37 mouse cellular contexts compared by ENCODE assay signal in the genomic region with DNA sequence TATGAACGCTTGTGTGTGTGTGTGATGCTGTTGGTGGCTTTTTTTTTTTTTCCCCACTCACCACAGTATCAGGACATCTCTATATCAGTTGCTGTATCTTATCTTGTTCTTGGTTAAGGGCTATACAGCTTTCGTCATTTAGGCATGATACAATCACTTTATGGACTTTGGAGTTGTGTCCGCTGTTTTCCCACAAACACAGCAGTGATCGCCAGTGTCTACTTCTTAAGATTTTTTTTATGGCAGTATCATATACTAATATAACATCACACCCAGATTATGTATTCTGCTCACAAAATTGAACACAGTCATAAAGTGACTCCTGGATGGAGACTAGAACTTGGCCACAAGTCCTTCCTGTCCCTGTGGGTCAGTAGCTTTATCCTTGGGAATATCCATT. TPM values are rescaled to one million over a fixed set of nuclear protein-coding genes. Genes with fewer than 3 reads are reported as not detected.
"Had no signal": no experiment of that assay in that cellular context is flagged by ENCODE, and none has a peak within 500 bp of the region (broad histone marks: within the 10 kb centered on the region; RNA-seq: fewer than 3 reads in every experiment).

No protein-coding gene starts in this region.

- H3K4me2 ChIP-seq: heart, embryonic 12.5 days; hindbrain, embryonic 12.5 days; hindbrain, embryonic 14.5 days; kidney, embryonic 15.5 days; limb, embryonic 12.5 days; liver, embryonic 12.5 days had no signal

- DNase-seq: forebrain, postnatal 0 days; gastrocnemius, postnatal 14 days; heart, adult 18-20 months; heart, postnatal 10 days; heart, postnatal 4 days; kidney, adult 11 months; kidney, adult 2 months; kidney, adult 9 months; kidney, postnatal 14 days; kidney, postnatal 36 days; liver had no signal

- H3K9ac ChIP-seq: forebrain, postnatal 0 days; heart, embryonic 12.5 days; hindbrain, embryonic 12.5 days; hindbrain, embryonic 14.5 days; kidney, embryonic 15.5 days; limb, embryonic 12.5 days; liver, embryonic 12.5 days had no signal

- H3K9me3 ChIP-seq: heart, embryonic 10.5 days; heart, embryonic 12.5 days; hindbrain, embryonic 10.5 days; hindbrain, embryonic 12.5 days; kidney, embryonic 15.5 days; limb, embryonic 10.5 days; limb, embryonic 12.5 days; liver, embryonic 12.5 days had no signal

- H3K4me1 ChIP-seq: heart, embryonic 10.5 days; hindbrain, embryonic 10.5 days; hindbrain, embryonic 12.5 days; kidney, embryonic 15.5 days; liver, embryonic 12.5 days had no signal

- H3K27ac ChIP-seq: heart, embryonic 10.5 days; hindbrain, embryonic 10.5 days; hindbrain, embryonic 12.5 days; hindbrain, embryonic 14.5 days; kidney, embryonic 15.5 days; kidney, postnatal 0 days; layer of hippocampus, adult 2 months; left cerebral cortex, adult 2 months; limb, embryonic 10.5 days; limb, embryonic 12.5 days; liver, embryonic 12.5 days had no signal

- ATAC-seq: forebrain, postnatal 0 days; hindbrain, embryonic 16.5 days; inflammation-experienced regulatory T-cells, adult 6 months; liver, embryonic 12.5 days had no signal

- H3K36me3 ChIP-seq: heart, embryonic 10.5 days; heart, embryonic 12.5 days; hindbrain, embryonic 10.5 days; hindbrain, embryonic 12.5 days; kidney, embryonic 15.5 days; limb, embryonic 10.5 days; limb, embryonic 12.5 days; liver, embryonic 12.5 days had no signal

- H3K4me3 ChIP-seq: heart, embryonic 10.5 days; heart, embryonic 12.5 days; hindbrain, embryonic 10.5 days; hindbrain, embryonic 12.5 days; kidney, embryonic 15.5 days; layer of hippocampus, adult 2 months; left cerebral cortex, adult 2 months; limb, embryonic 10.5 days; limb, embryonic 12.5 days; liver, embryonic 12.5 days had no signal

- H3K27me3 ChIP-seq: hindbrain, embryonic 12.5 days; kidney, embryonic 15.5 days; limb, embryonic 12.5 days had no signal

RNA-seq across cellular contexts. Expression of a gene that starts 11.0 kb away (rescaled TPM):
- total RNA-seq: gastrocnemius, adult 18-20 months; gastrocnemius, postnatal 14 days; gastrocnemius, postnatal 36 days; heart, adult 8-10 months; layer of hippocampus, adult 2 months; layer of hippocampus, postnatal 10 days; layer of hippocampus, postnatal 25 days; left cerebral cortex, postnatal 14 days; left cerebral cortex, postnatal 36 days had no signal
- polyA plus RNA-seq: heart, embryonic 12.5 days; heart, embryonic 14.5 days; hindbrain, embryonic 12.5 days; hindbrain, embryonic 14.5 days had no signal

RNA-seq across cellular contexts. Expression of a gene that starts 17.2 kb away (rescaled TPM):
- polyA plus RNA-seq: inflammation-experienced regulatory T-cells, adult 6 months had no signal

RNA-seq across cellular contexts. Expression of a gene that starts 24.7 kb away (rescaled TPM):
- total RNA-seq: forebrain, postnatal 0 days; gastrocnemius, adult 18-20 months; gastrocnemius, adult 8-10 months; gastrocnemius, postnatal 14 days; gastrocnemius, postnatal 36 days; heart, adult 18-20 months; heart, adult 8-10 months; heart, postnatal 10 days; heart, postnatal 25 days; heart, postnatal 4 days had no signal
- polyA plus RNA-seq: gonadal fat pad, adult 2 months; heart, embryonic 12.5 days; heart, embryonic 14.5 days; heart, embryonic 16.5 days; hindbrain, embryonic 10.5 days; inflammation-experienced regulatory T-cells, adult 6 months; kidney, adult 2 months; limb, embryonic 10.5 days; limb, embryonic 12.5 days had no signal

RNA-seq across cellular contexts. Expression of a gene that starts 53.1 kb away (rescaled TPM):
- total RNA-seq: gastrocnemius, adult 18-20 months; gastrocnemius, adult 8-10 months had no signal
